Comparison of ENCODE assay signal across 8 mouse cellular contexts in genomic region chr17:25397804-25398519, GRCm38 (mm10). TPM values are rescaled to one million over a fixed set of nuclear protein-coding genes. Genes with fewer than 3 reads are reported as not detected.
DNase-seq lines count a peak whose midpoint lies in the region; ATAC-seq and TF ChIP-seq lines count a peak whose summit lies in the region.

No protein-coding gene starts in this region.

- no peaks in the 10 kb centered on the region for H3K9me3 ChIP-seq in forebrain, postnatal 0 days (ENCODE audit: low read length)
- no peaks in the 10 kb centered on the region for H3K9me3 ChIP-seq in hindbrain, embryonic 11.5 days (ENCODE audit: control insufficient read depth, low read length)
- no peaks in the 10 kb centered on the region for H3K9me3 ChIP-seq in lung, postnatal 0 days (ENCODE audit: low read length)

- H3K4me3 ChIP-seq in forebrain, postnatal 0 days (ENCODE audit: low read depth, low read length), result no peak overlapping the region
- no peak overlapping the region for H3K4me3 ChIP-seq in hindbrain, embryonic 11.5 days (ENCODE audit: low read depth, low read length)
- H3K4me3 ChIP-seq in lung, postnatal 0 days (ENCODE audit: low read depth, low read length), result no peak overlapping the region

- no peaks in the 10 kb centered on the region for H3K4me1 ChIP-seq in forebrain, postnatal 0 days (ENCODE audit: insufficient read depth)
- no peaks in the 10 kb centered on the region; the same call in 1 of the 2 replicates for H3K4me1 ChIP-seq in hindbrain, embryonic 11.5 days (replicated peaks; ENCODE audit: control insufficient read depth, insufficient read depth, low read length)
- no peaks in the 10 kb centered on the region for H3K4me1 ChIP-seq in lung, postnatal 0 days (ENCODE audit: insufficient read depth, low read depth, low read length)

- peak; percentile 81 for ATAC-seq in forebrain, postnatal 0 days
- ATAC-seq in hindbrain, embryonic 11.5 days (ENCODE audit: low FRiP score), result peak; percentile 61
- peak; percentile 50; the same call in 1 of the 2 replicates for ATAC-seq in lung, postnatal 0 days

- no peak overlapping the region for H3K4me2 ChIP-seq in forebrain, postnatal 0 days (ENCODE audit: low read depth)
- no peak overlapping the region for H3K4me2 ChIP-seq in hindbrain, embryonic 11.5 days (replicated peaks; ENCODE audit: low read depth, low read length)
- no peak overlapping the region for H3K4me2 ChIP-seq in lung, postnatal 0 days (replicated peaks; ENCODE audit: low read depth, low read length)

- H3K36me3 ChIP-seq in forebrain, postnatal 0 days (ENCODE audit: insufficient read depth), result peaks cover 10% of the 10 kb centered on the region; the same call in 1 of the 2 replicates
- H3K36me3 ChIP-seq in hindbrain, embryonic 11.5 days (ENCODE audit: control insufficient read depth, insufficient read depth, low read length), result no peaks in the 10 kb centered on the region
- no peaks in the 10 kb centered on the region for H3K36me3 ChIP-seq in lung, postnatal 0 days (ENCODE audit: insufficient read depth, low read length)

- WGBS in forebrain, postnatal 0 days, result 22% methylated on average over 14 of the region's 14 CpGs
- WGBS in hindbrain, embryonic 11.5 days, result 29% methylated on average over 14 of the region's 14 CpGs
- 31% methylated on average over 14 of the region's 14 CpGs for WGBS in lung, postnatal 0 days

- H3K9ac ChIP-seq in forebrain, postnatal 0 days, result no peak overlapping the region
- H3K9ac ChIP-seq in hindbrain, embryonic 11.5 days (ENCODE audit: low read depth, low read length), result no peak overlapping the region
- no peak overlapping the region for H3K9ac ChIP-seq in lung, postnatal 0 days (replicated peaks; ENCODE audit: low read depth)

- TF ChIP-seq CTCF in forebrain, postnatal 0 days (IDR thresholded peaks at IDR 0.05; ENCODE audit: low read depth), result peak; percentile 99
- peak; percentile 97 for TF ChIP-seq CTCF in lung, postnatal 0 days (IDR thresholded peaks at IDR 0.05)

- TF ChIP-seq EP300 in lung, postnatal 0 days (IDR thresholded peaks at IDR 0.05), result no peak

- DNase-seq in MN1 (ENCODE audit: low spot score), result peak; percentile 90
- peak; percentile 51 to 71 for DNase-seq in cerebellum, adult 18-20 months
- peak; percentile 86 for DNase-seq in forebrain, postnatal 0 days
- peak; percentile 92 for DNase-seq in hindbrain, embryonic 11.5 days (ENCODE audit: low spot score)
- DNase-seq in layer of hippocampus, adult 8-10 months (ENCODE audit: low spot score in 2 of 2), result peak; percentile 48 to 84
- peak; percentile 73 for DNase-seq in lung, postnatal 0 days (ENCODE audit: low spot score)
- peak; percentile 96 for DNase-seq in retina, embryonic 14.5 days (ENCODE audit: low spot score)
- DNase-seq in thymus, postnatal 36 days, result peak; percentile 39 to 49

- no peaks in the 10 kb centered on the region for H3K27me3 ChIP-seq in forebrain, postnatal 0 days (ENCODE audit: insufficient read depth, low read length)
- H3K27me3 ChIP-seq in hindbrain, embryonic 11.5 days (ENCODE audit: control insufficient read depth, insufficient read depth, low read length), result no peaks in the 10 kb centered on the region
- H3K27me3 ChIP-seq in lung, postnatal 0 days (replicated peaks; ENCODE audit: insufficient read depth, low read length), result no peaks in the 10 kb centered on the region

- H3K27ac ChIP-seq in forebrain, postnatal 0 days (ENCODE audit: low read depth, low read length), result no peak overlapping the region
- no peak overlapping the region for H3K27ac ChIP-seq in hindbrain, embryonic 11.5 days (ENCODE audit: low read depth, low read length)
- no peak overlapping the region for H3K27ac ChIP-seq in lung, postnatal 0 days (ENCODE audit: low read length)

RNA-seq across cellular contexts. Expression of gene Tpsg1, which starts 28.9 kb away (rescaled TPM):
- total RNA-seq in forebrain, postnatal 0 days (2014; rRNA removed), result not detected in 2 replicates
- polyA plus RNA-seq in forebrain, postnatal 0 days (2015; fragmentation: Nextera tagmentation; extraction: Ambion mirVana), result 0.92 and 1.2 TPM in 2 replicates
- 0.69 TPM in 1 of 2 replicates, not detected in the other for polyA plus RNA-seq in hindbrain, embryonic 11.5 days (2014; fragmentation: Nextera tagmentation; extraction: Ambion mirVana)
- under 1 TPM in 1 of 4 experiments, not detected in 3; 0.47 TPM for total RNA-seq in layer of hippocampus, adult 8-10 months (2022)
- polyA plus RNA-seq in lung, postnatal 0 days (2015; fragmentation: Nextera tagmentation; extraction: Ambion mirVana), result 0.17 and 0.18 TPM in 2 replicates

RNA-seq across cellular contexts. Expression of gene Tpsb2, which starts 31.9 kb away (rescaled TPM):
- total RNA-seq in forebrain, postnatal 0 days (2014; rRNA removed), result 0.33 and 1.4 TPM in 2 replicates
- 3.8 and 4.2 TPM in 2 replicates for polyA plus RNA-seq in forebrain, postnatal 0 days (2015; fragmentation: Nextera tagmentation; extraction: Ambion mirVana)
- polyA plus RNA-seq in hindbrain, embryonic 11.5 days (2014; fragmentation: Nextera tagmentation; extraction: Ambion mirVana), result not detected in 2 replicates
- 1 to 10 TPM in 1 of 4 experiments, under 1 TPM in 3; 0.31 to 1.0 (median 0.59) TPM for total RNA-seq in layer of hippocampus, adult 8-10 months (2022)
- polyA plus RNA-seq in lung, postnatal 0 days (2015; fragmentation: Nextera tagmentation; extraction: Ambion mirVana), result 11.4 and 15.3 TPM in 2 replicates

RNA-seq across cellular contexts. Expression of gene Cacna1h, which starts 35.6 kb away (rescaled TPM):
- total RNA-seq in forebrain, postnatal 0 days (2014; rRNA removed), result 101 and 149 TPM in 2 replicates
- polyA plus RNA-seq in forebrain, postnatal 0 days (2015; fragmentation: Nextera tagmentation; extraction: Ambion mirVana), result 6.2 and 8.1 TPM in 2 replicates
- 5.9 and 6.5 TPM in 2 replicates for polyA plus RNA-seq in hindbrain, embryonic 11.5 days (2014; fragmentation: Nextera tagmentation; extraction: Ambion mirVana)
- 100 to 1,000 TPM in 2 of 4 experiments, 10 to 100 TPM in 2; 92.8 to 120 (median 105) TPM for total RNA-seq in layer of hippocampus, adult 8-10 months (2022)
- polyA plus RNA-seq in lung, postnatal 0 days (2015; fragmentation: Nextera tagmentation; extraction: Ambion mirVana), result 0.42 and 0.55 TPM in 2 replicates

RNA-seq across cellular contexts. Expression of gene Tpsab1, which starts 52.6 kb away (rescaled TPM):
- not detected in 2 replicates for total RNA-seq in forebrain, postnatal 0 days (2014; rRNA removed)
- polyA plus RNA-seq in forebrain, postnatal 0 days (2015; fragmentation: Nextera tagmentation; extraction: Ambion mirVana), result 0.13 TPM in 1 of 2 replicates, not detected in the other
- polyA plus RNA-seq in hindbrain, embryonic 11.5 days (2014; fragmentation: Nextera tagmentation; extraction: Ambion mirVana), result not detected in 2 replicates
- total RNA-seq in layer of hippocampus, adult 8-10 months (2022), result not detected
- polyA plus RNA-seq in lung, postnatal 0 days (2015; fragmentation: Nextera tagmentation; extraction: Ambion mirVana), result 0.57 and 0.61 TPM in 2 replicates

RNA-seq across cellular contexts. Expression of gene Tekt4, which starts 56.5 kb away (rescaled TPM):
- total RNA-seq in forebrain, postnatal 0 days (2014; rRNA removed), result 3.3 and 4.8 TPM in 2 replicates
- polyA plus RNA-seq in forebrain, postnatal 0 days (2015; fragmentation: Nextera tagmentation; extraction: Ambion mirVana), result 2.5 and 2.9 TPM in 2 replicates
- 1.3 and 1.8 TPM in 2 replicates for polyA plus RNA-seq in hindbrain, embryonic 11.5 days (2014; fragmentation: Nextera tagmentation; extraction: Ambion mirVana)
- total RNA-seq in layer of hippocampus, adult 8-10 months (2022), result 1 to 10 TPM in 3 of 4 experiments, under 1 TPM in 1; 0.96 to 1.8 (median 1.2) TPM
- polyA plus RNA-seq in lung, postnatal 0 days (2015; fragmentation: Nextera tagmentation; extraction: Ambion mirVana), result 10.3 and 11.7 TPM in 2 replicates

Comparison
In these comparisons a context has a peak if more than half of its experiments do, and no peak if none do; other contexts are left out.
1. DNase-seq: peak in every context shown above with its lines; median percentile 96 in retina, embryonic 14.5 days; 92 in hindbrain, embryonic 11.5 days; 90 in MN1; 86 in forebrain, postnatal 0 days; 73 in lung, postnatal 0 days; 66 in layer of hippocampus, adult 8-10 months; 61 in cerebellum, adult 18-20 months; 44 in thymus, postnatal 36 days.